Mouse (Mus musculus) testis, adult 2 months (tissue): ENCODE results near the gene Plagl1.

Experiments
- CTCF ChIP-seq: fragments of 200-500 bp; IDR thresholded peaks from 2 replicates; pipeline ENCODE4 v1.5.1; 2012; ENCODE audit warnings: low read depth, mild to moderate bottlenecking, inconsistent platforms, low read length, moderate library complexity; ENCODE audit not compliant: control insufficient read depth, insufficient read depth, insufficient replicate concordance
- POLR2A ChIP-seq: fragments of 200-500 bp; IDR thresholded peaks from 2 replicates; pipeline ENCODE4 v1.6.1; 2012; ENCODE audit warnings: low read depth, mild to moderate bottlenecking, inconsistent platforms, low read length, moderate library complexity; ENCODE audit not compliant: control insufficient read depth

- no peak for TF ChIP-seq POLR2A
- TF ChIP-seq CTCF: no peak
These were observed 38.2 kb upstream of the Plagl1 start for GRCm38 (mm10) chr10:13022103-13022502.
